In the genomic region with DNA sequence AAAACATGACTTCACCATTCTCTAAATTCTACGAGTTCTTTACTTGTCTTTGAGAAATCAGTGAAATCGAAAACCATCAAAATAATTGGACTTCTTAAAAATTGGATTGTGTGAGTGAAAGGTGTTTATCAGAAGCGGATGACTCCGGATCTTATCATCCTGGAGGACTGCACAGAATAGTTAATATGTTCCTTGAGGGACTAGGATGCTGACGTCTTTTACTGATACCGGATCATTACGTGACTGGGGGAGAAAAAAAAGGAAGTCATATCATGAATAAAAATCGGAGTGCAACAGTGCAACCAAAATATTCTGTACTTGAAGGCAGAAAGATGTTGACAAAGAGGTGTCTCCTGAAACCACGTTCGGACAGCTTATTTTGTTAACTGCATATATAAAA, we compare ENCODE assay signal across 12 mouse cellular contexts. TPM values are rescaled to one million over a fixed set of nuclear protein-coding genes. Genes with fewer than 3 reads are reported as not detected.
A peak's percentile ranks its signal among the peaks of the same experiment; 100 is the strongest.
DNase-seq lines count a peak whose midpoint lies in the region; ATAC-seq and TF ChIP-seq lines count a peak whose summit lies in the region.
"Had no signal": no experiment of that assay in that cellular context is flagged by ENCODE, and none has a peak within 500 bp of the region (broad histone marks: within the 10 kb centered on the region; RNA-seq: fewer than 3 reads in every experiment).

A gene (plus strand): TSS at position 301 of the 400 bp plus-strand sequence.

- DNase-seq in neural tube, embryonic 11.5 days (ENCODE audit: low spot score): no peak
- DNase-seq in neural tube, embryonic 10.5 days (ENCODE audit: extremely low spot score, low spot score): no peak
- no peak for DNase-seq in hindbrain, embryonic 10.5 days (ENCODE audit: low spot score)
- DNase-seq in urinary bladder, postnatal 36 days (ENCODE audit: low spot score in 2 of 2): no peak
- DNase-seq in cerebellum, adult 18-20 months: no peak
- DNase-seq in kidney, postnatal 10 days: no peak

- 27% methylated on average over 10 of the region's 10 CpGs for WGBS in neural tube, embryonic 11.5 days
- WGBS in hindbrain, embryonic 10.5 days: 24% methylated on average over 10 of the region's 10 CpGs
- 32% methylated on average over 10 of the region's 10 CpGs for WGBS in limb, embryonic 13.5 days
- 30% methylated on average over 10 of the region's 10 CpGs for WGBS in olfactory bulb, adult 2 months

- H3K36me3 ChIP-seq in neural tube, embryonic 11.5 days (ENCODE audit: control insufficient read depth, insufficient read depth, low read length): no peaks in the 10 kb centered on the region
- H3K36me3 ChIP-seq in hindbrain, embryonic 10.5 days: no peaks in the 10 kb centered on the region
- H3K36me3 ChIP-seq in limb, embryonic 13.5 days: no peaks in the 10 kb centered on the region
- H3K36me3 ChIP-seq: liver, embryonic 15.5 days had no signal

- H3K4me3 ChIP-seq in neural tube, embryonic 11.5 days (ENCODE audit: low read depth, low read length): peak within 1 kb of the TSS; percentile 33
- H3K4me3 ChIP-seq in hindbrain, embryonic 10.5 days: peak within 1 kb of the TSS; percentile 50
- peak within 1 kb of the TSS; percentile 41; the same call in 1 of the 2 replicates for H3K4me3 ChIP-seq in limb, embryonic 13.5 days
- peak within 1 kb of the TSS; percentile 8 for H3K4me3 ChIP-seq in olfactory bulb, adult 2 months (ENCODE audit: insufficient read depth, low read depth, low read length)
- H3K4me3 ChIP-seq: liver, embryonic 15.5 days had no signal

- TF ChIP-seq POLR2A in olfactory bulb, adult 2 months (IDR thresholded peaks at IDR 0.05; ENCODE audit: insufficient read depth, low read depth, low read length): no peak

- H3K4me2 ChIP-seq in neural tube, embryonic 11.5 days (ENCODE audit: low read depth): peak within 1 kb of the TSS; percentile 57
- H3K4me2 ChIP-seq in limb, embryonic 13.5 days (replicated peaks): peak within 1 kb of the TSS; percentile 25; the same call in 1 of the 2 replicates
- H3K4me2 ChIP-seq: heart, embryonic 11.5 days; liver, embryonic 15.5 days had no signal

- peaks cover 48% of the 10 kb centered on the region for H3K27me3 ChIP-seq in neural tube, embryonic 11.5 days (ENCODE audit: control insufficient read depth, insufficient read depth, low read length)
- peaks cover 62% of the 10 kb centered on the region for H3K27me3 ChIP-seq in hindbrain, embryonic 10.5 days (ENCODE audit: insufficient read depth, poor library complexity, severe bottlenecking)
- H3K27me3 ChIP-seq in limb, embryonic 13.5 days: peaks cover 80% of the 10 kb centered on the region
- H3K27me3 ChIP-seq: CH12.LX had no signal

- no peak for TF ChIP-seq CTCF in olfactory bulb, adult 2 months (IDR thresholded peaks at IDR 0.05; ENCODE audit: insufficient read depth, low read depth, low read length)

- H3K27ac ChIP-seq in neural tube, embryonic 11.5 days (ENCODE audit: low read depth, low read length): no peak within 1 kb of the TSS
- peak within 1 kb of the TSS; percentile 73 for H3K27ac ChIP-seq in hindbrain, embryonic 10.5 days
- no peak within 1 kb of the TSS for H3K27ac ChIP-seq in limb, embryonic 13.5 days
- no peak within 1 kb of the TSS for H3K27ac ChIP-seq in olfactory bulb, adult 2 months (ENCODE audit: insufficient read depth, low read depth, low read length)
- H3K27ac ChIP-seq: liver, embryonic 15.5 days had no signal

- no peak for ATAC-seq in neural tube, embryonic 11.5 days (ENCODE audit: insufficient read depth, low FRiP score, low TSS enrichment)
- ATAC-seq in limb, embryonic 13.5 days (ENCODE audit: low FRiP score, low read depth): no peak
- ATAC-seq: inflammation-experienced regulatory T-cells, adult 6 months had no signal

- H3K9me3 ChIP-seq in neural tube, embryonic 11.5 days (ENCODE audit: control insufficient read depth, low read length): no peaks in the 10 kb centered on the region
- H3K9me3 ChIP-seq in hindbrain, embryonic 10.5 days: no peaks in the 10 kb centered on the region
- H3K9me3 ChIP-seq in limb, embryonic 13.5 days: no peaks in the 10 kb centered on the region
- H3K9me3 ChIP-seq: liver, embryonic 15.5 days had no signal

- H3K9ac ChIP-seq in neural tube, embryonic 11.5 days (ENCODE audit: low read length): peak within 1 kb of the TSS; percentile 53
- H3K9ac ChIP-seq in limb, embryonic 13.5 days: no peak within 1 kb of the TSS
- H3K9ac ChIP-seq: liver, embryonic 15.5 days had no signal

- H3K4me1 ChIP-seq in neural tube, embryonic 11.5 days (ENCODE audit: control insufficient read depth, insufficient read depth, low read length): 0 out of 2 replicates have a peak, but pooled peaks cover 14% of the 10 kb centered on the region
- peaks cover 38% of the 10 kb centered on the region for H3K4me1 ChIP-seq in hindbrain, embryonic 10.5 days (replicated peaks)
- H3K4me1 ChIP-seq in limb, embryonic 13.5 days: peaks cover 35% of the 10 kb centered on the region
- peaks cover 10% of the 10 kb centered on the region for H3K4me1 ChIP-seq in olfactory bulb, adult 2 months (ENCODE audit: control insufficient read depth, insufficient read depth, low read length)
- H3K4me1 ChIP-seq: liver, embryonic 15.5 days had no signal

RNA-seq across cellular contexts. Expression of the gene that starts here (rescaled TPM):
- 17.8 and 20.6 TPM in 2 replicates for polyA plus RNA-seq in neural tube, embryonic 11.5 days (2014; fragmentation: Nextera tagmentation; extraction: Ambion mirVana)
- 4.8 and 13.6 TPM in 2 replicates for polyA plus RNA-seq in hindbrain, embryonic 10.5 days (2016; fragmentation: Nextera tagmentation; extraction: Ambion mirVana)
- 1.6 and 1.9 TPM in 2 replicates for polyA plus RNA-seq in limb, embryonic 13.5 days (2015; fragmentation: Nextera tagmentation; extraction: Ambion mirVana)
- not detected in 2 replicates for polyA plus RNA-seq in olfactory bulb, adult 2 months (2012; ENCODE audit: insufficient read depth, insufficient read length, low replicate concordance, missing spikeins)
- polyA plus RNA-seq: inflammation-experienced regulatory T-cells, adult 6 months had no signal
